Mouse (Mus musculus): ENCODE data around the gene Ttc25. TPM values are rescaled to one million over a fixed set of nuclear protein-coding genes. Genes with fewer than 3 reads are reported as not detected.

Ttc25 gene
- polyA plus RNA-seq, 1 experiment from 2014 or later, result 0.14 TPM

GRCm38 (mm10) chr11:100570430-100571201, 25.2 kb downstream of the Ttc25 start:
- H3K9ac ChIP-seq, result no peak overlapping the region
- 7% methylated on average over 8 of the region's 8 CpGs for WGBS (ENCODE audit: insufficient replicate concordance)
- ATAC-seq (ENCODE audit: insufficient read depth), result no peak; the same call in 1 of the 2 replicates

GRCm38 (mm10) chr11:100571202-100571567, 25.8 kb downstream of the Ttc25 start:
- Histone ChIP-seq H3K27ac (replicated peaks) (no peak overlapping the region), H3K4me2 (peak overlapping the region; percentile 56), H3K9ac (no peak overlapping the region), H3K4me3 (replicated peaks) (peak overlapping the region; percentile 14), H3K4me1 (replicated peaks) (peaks cover 30% of the 10 kb centered on the region), H3K36me3 (replicated peaks) (no peaks in the 10 kb centered on the region), H3K27me3 (peaks cover 16% of the 10 kb centered on the region), H3K9me3 (replicated peaks) (no peaks in the 10 kb centered on the region)
- no peak for ATAC-seq (ENCODE audit: insufficient read depth)
- WGBS (ENCODE audit: insufficient replicate concordance), result 11% methylated on average over 16 of the region's 16 CpGs

More at GRCm38 (mm10) chr11:100570430-100571201, 25.2 kb downstream of the Ttc25 start:
- H3K36me3 ChIP-seq (replicated peaks), result no peaks in the 10 kb centered on the region
- peaks cover 24% of the 10 kb centered on the region for H3K4me1 ChIP-seq (replicated peaks)
- peaks cover 16% of the 10 kb centered on the region for H3K27me3 ChIP-seq
- H3K9me3 ChIP-seq (replicated peaks), result no peaks in the 10 kb centered on the region
- no peak overlapping the region for H3K27ac ChIP-seq (replicated peaks)
- peak overlapping the region; percentile 14 for H3K4me3 ChIP-seq (replicated peaks)
- H3K4me2 ChIP-seq, result peak overlapping the region; percentile 56

GRCm38 (mm10) chr11:100574188-100574587, 28.8 kb downstream of the Ttc25 start:
- WGBS (ENCODE audit: insufficient replicate concordance), result 37% methylated on average over 3 of the region's 3 CpGs
- H3K27me3 ChIP-seq, result peaks cover 16% of the 10 kb centered on the region
- peaks cover 4% of the 10 kb centered on the region; the same call in 1 of the 2 replicates for H3K36me3 ChIP-seq (replicated peaks)
- ATAC-seq (ENCODE audit: insufficient read depth), result no peak
- peak overlapping the region; percentile 80 for H3K4me2 ChIP-seq
- peaks cover 34% of the 10 kb centered on the region for H3K4me1 ChIP-seq (replicated peaks)
- H3K4me3 ChIP-seq (replicated peaks), result peak overlapping the region; percentile 68
- H3K9me3 ChIP-seq (replicated peaks), result no peaks in the 10 kb centered on the region
- H3K9ac ChIP-seq, result peak overlapping the region; percentile 45; the same call in 1 of the 2 replicates
- H3K27ac ChIP-seq (replicated peaks), result 0 out of 2 replicates have a peak overlapping the region, but pooled peaks have one; percentile 42

- peaks cover 16% of the 10 kb centered on the region for H3K27me3 ChIP-seq
- no peaks in the 10 kb centered on the region for H3K9me3 ChIP-seq (replicated peaks)
- H3K4me2 ChIP-seq, result peak within 1 kb of the TSS; percentile 80
- H3K36me3 ChIP-seq (replicated peaks), result peaks cover 11% of the 10 kb centered on the region; the same call in 1 of the 2 replicates
- 1% methylated on average over 47 of the region's 47 CpGs for WGBS (ENCODE audit: insufficient replicate concordance)
- H3K4me3 ChIP-seq (replicated peaks), result peak within 1 kb of the TSS; percentile 68
- peaks cover 34% of the 10 kb centered on the region for H3K4me1 ChIP-seq (replicated peaks)
- peak within 1 kb of the TSS; percentile 45 for H3K9ac ChIP-seq
- peak within 1 kb of the TSS; percentile 42; the same call in 1 of the 2 replicates for H3K27ac ChIP-seq (replicated peaks)
- peak; percentile 57 for ATAC-seq (ENCODE audit: insufficient read depth)
These were observed 29.5 kb downstream of the Ttc25 start, which contains the start of gene Cnp for GRCm38 (mm10) chr11:100574708-100575483. Gene Cnp (plus strand): TSS chr11:100574904.

- peak overlapping the region; percentile 68 for H3K4me3 ChIP-seq (replicated peaks)
- H3K4me2 ChIP-seq, result peak overlapping the region; percentile 80
- no peaks in the 10 kb centered on the region for H3K9me3 ChIP-seq (replicated peaks)
- WGBS (ENCODE audit: insufficient replicate concordance), result 33% methylated on average over 2 of the region's 2 CpGs
- peaks cover 16% of the 10 kb centered on the region for H3K27me3 ChIP-seq
- 0 out of 2 replicates have a peak overlapping the region, but pooled peaks have one; percentile 42 for H3K27ac ChIP-seq (replicated peaks)
- H3K9ac ChIP-seq, result peak overlapping the region; percentile 45
- peaks cover 15% of the 10 kb centered on the region; the same call in 1 of the 2 replicates for H3K36me3 ChIP-seq (replicated peaks)
- peaks cover 34% of the 10 kb centered on the region for H3K4me1 ChIP-seq (replicated peaks)
- ATAC-seq (ENCODE audit: insufficient read depth), result peak; percentile 36; the same call in 1 of the 2 replicates
These were observed 30.1 kb downstream of the Ttc25 start for GRCm38 (mm10) chr11:100575484-100575855.

GRCm38 (mm10) chr11:100576256-100576655, 30.8 kb downstream of the Ttc25 start:
- H3K4me2 ChIP-seq, result peak overlapping the region; percentile 80
- no peak overlapping the region for H3K9ac ChIP-seq

DNA sequence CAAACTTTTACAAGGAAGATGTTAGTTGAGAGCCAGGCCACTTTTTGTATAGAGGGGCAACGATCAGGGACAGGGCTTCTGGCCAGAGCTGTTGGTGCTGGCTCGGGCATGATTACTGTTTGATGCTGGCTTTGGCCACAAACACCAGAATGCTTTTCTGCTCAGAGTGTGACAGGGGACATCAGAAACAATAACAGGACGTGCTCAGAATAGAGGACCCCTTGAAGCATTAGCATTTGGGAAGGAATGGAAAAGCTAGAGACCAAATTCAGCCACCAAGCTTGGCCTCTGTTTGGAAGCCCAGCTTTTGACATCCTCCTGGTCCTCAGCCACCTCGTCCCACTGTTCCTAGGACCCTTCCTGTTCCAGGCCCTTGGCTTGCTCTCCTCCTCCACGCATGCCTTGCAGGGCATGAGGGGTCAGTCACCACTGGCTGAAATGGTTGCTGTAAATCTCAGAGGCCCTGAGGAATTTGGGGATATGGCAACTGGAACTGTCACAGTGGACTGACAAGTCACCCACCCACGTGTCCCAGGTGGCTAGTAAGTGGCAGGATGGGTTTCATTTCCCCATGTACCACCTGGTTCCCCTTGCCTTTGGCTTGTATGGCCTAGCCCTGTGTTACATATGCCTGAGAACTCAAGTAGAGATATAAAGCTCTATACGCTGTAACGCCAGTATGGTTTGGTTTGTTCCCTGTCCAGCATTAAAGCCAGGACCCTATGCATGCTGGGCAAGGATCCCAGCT, 32.6 kb downstream of the Ttc25 start:
- no peak overlapping the region for H3K27ac ChIP-seq (replicated peaks)
- H3K9me3 ChIP-seq (replicated peaks), result no peaks in the 10 kb centered on the region
- WGBS (ENCODE audit: insufficient replicate concordance), result 68% methylated on average over 8 of the region's 8 CpGs
- H3K27me3 ChIP-seq, result no peaks in the 10 kb centered on the region
- peaks cover 40% of the 10 kb centered on the region for H3K36me3 ChIP-seq (replicated peaks)
- no peak for ATAC-seq (ENCODE audit: insufficient read depth)
- H3K4me3 ChIP-seq (replicated peaks), result no peak overlapping the region
- peaks cover 25% of the 10 kb centered on the region for H3K4me1 ChIP-seq (replicated peaks)
- no peak overlapping the region for H3K9ac ChIP-seq
- H3K4me2 ChIP-seq, result no peak overlapping the region

More at GRCm38 (mm10) chr11:100576256-100576655, 30.8 kb downstream of the Ttc25 start:
- WGBS (ENCODE audit: insufficient replicate concordance), result 73% methylated on average over 21 of the region's 21 CpGs
- Histone ChIP-seq H3K4me3 (replicated peaks) (no peak overlapping the region), H3K27me3 (peaks cover 8% of the 10 kb centered on the region), H3K27ac (replicated peaks) (no peak overlapping the region; the same call in 1 of the 2 replicates), H3K4me1 (replicated peaks) (peaks cover 26% of the 10 kb centered on the region), H3K36me3 (replicated peaks) (peaks cover 23% of the 10 kb centered on the region; the same call in 1 of the 2 replicates), H3K9me3 (replicated peaks) (no peaks in the 10 kb centered on the region)
- no peak for ATAC-seq (ENCODE audit: insufficient read depth)

- peaks cover 53% of the 10 kb centered on the region for H3K36me3 ChIP-seq (replicated peaks)
- H3K9me3 ChIP-seq (replicated peaks), result no peaks in the 10 kb centered on the region
- H3K4me2 ChIP-seq, result no peak overlapping the region
- 86% methylated on average over 9 of the region's 9 CpGs for WGBS (ENCODE audit: insufficient replicate concordance)
- H3K4me1 ChIP-seq (replicated peaks), result peaks cover 23% of the 10 kb centered on the region
- no peak overlapping the region for H3K9ac ChIP-seq
- no peak overlapping the region for H3K27ac ChIP-seq (replicated peaks)
- no peaks in the 10 kb centered on the region for H3K27me3 ChIP-seq
- ATAC-seq (ENCODE audit: insufficient read depth), result no peak
- H3K4me3 ChIP-seq (replicated peaks), result no peak overlapping the region
These were observed 33.9 kb downstream of the Ttc25 start for GRCm38 (mm10) chr11:100579116-100579799.

GRCm38 (mm10) chr11:100580275-100580674, 34.9 kb downstream of the Ttc25 start:
- H3K4me1 ChIP-seq (replicated peaks), result peaks cover 13% of the 10 kb centered on the region
- ATAC-seq (ENCODE audit: insufficient read depth), result no peak
- no peak overlapping the region for H3K4me2 ChIP-seq
- no peak overlapping the region for H3K27ac ChIP-seq (replicated peaks)
- no peak overlapping the region for H3K4me3 ChIP-seq (replicated peaks)
- peaks cover 63% of the 10 kb centered on the region for H3K36me3 ChIP-seq (replicated peaks)
- H3K9me3 ChIP-seq (replicated peaks), result no peaks in the 10 kb centered on the region
- H3K27me3 ChIP-seq, result no peaks in the 10 kb centered on the region
- H3K9ac ChIP-seq, result no peak overlapping the region
- WGBS (ENCODE audit: insufficient replicate concordance), result 81% methylated on average over 13 of the region's 13 CpGs

- Histone ChIP-seq H3K9me3 (replicated peaks) (no peaks in the 10 kb centered on the region), H3K4me3 (replicated peaks) (no peak overlapping the region), H3K27me3 (no peaks in the 10 kb centered on the region), H3K4me1 (replicated peaks) (no peaks in the 10 kb centered on the region), H3K4me2 (no peak overlapping the region), H3K9ac (no peak overlapping the region), H3K36me3 (replicated peaks) (peaks cover 77% of the 10 kb centered on the region), H3K27ac (replicated peaks) (no peak overlapping the region)
- 0 out of 2 replicates have a peak, but pooled peaks have one; percentile 28 for ATAC-seq (ENCODE audit: insufficient read depth)
- 61% methylated on average over 4 of the region's 4 CpGs for WGBS (ENCODE audit: insufficient replicate concordance)
These were observed 36.3 kb downstream of the Ttc25 start for GRCm38 (mm10) chr11:100581756-100582155.

Measured in liver, embryonic 15.5 days (tissue).